Mouse (Mus musculus) heart, postnatal 0 days (tissue): ENCODE results near the gene Kifc1.

Source experiments
- CTCF ChIP-seq: IDR thresholded peaks from 2 replicates; pipeline ENCODE4 v1.5.1; 2016; ENCODE audit warnings: antibody characterized with exemption, control low read depth, low read depth
- EP300 ChIP-seq: IDR thresholded peaks from 2 replicates; pipeline ENCODE4 v1.6.1; 2016; ENCODE audit warnings: antibody characterized with exemption, low read depth

DNA sequence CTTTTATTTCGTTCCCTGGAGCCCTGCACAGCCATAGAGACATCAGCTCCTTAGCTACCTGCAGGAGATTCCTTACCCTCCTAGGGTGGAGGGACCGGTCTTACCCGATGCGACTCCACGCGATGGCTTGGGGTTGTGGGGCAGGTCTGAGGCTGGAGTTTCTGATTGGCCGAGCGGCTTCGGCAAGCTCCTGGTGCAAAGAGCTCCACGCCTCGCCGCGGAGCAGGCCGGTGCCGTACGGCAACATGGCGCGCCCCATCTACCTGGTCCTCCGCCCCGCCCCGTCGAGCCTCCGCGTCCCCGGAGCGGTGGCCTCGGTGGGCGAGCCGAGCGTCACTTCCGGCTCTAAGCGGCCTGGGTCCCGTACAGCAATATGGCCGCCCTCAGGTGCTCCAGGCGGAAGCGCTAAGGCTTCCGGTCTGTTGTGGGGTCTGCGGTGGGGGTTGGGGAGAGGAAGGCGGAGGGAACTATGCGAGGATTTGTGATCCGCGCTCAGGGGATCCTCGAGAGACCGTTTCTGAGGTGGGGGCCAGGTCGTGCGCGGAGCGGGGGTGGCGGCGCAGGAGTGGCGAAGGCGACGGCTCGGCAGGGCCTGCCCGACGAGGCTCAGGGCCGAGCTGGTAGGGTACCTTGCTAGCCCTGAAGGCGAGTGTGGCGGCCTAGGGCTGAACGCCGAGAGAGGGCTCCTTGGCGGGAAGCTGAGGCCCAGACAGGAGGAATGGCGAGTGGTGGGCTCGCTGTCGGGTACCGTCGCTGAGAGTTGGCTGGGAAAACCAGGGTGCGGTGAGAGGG lies 18.8 kb upstream of the Kifc1 start, which contains the start of gene Daxx:
- TF ChIP-seq EP300 (peak; percentile 77; the same call in 1 of the 2 replicates), CTCF (no peak)
